Mouse (Mus musculus): ENCODE measurements around the gene Mtmr12. TPM values are rescaled to one million over a fixed set of nuclear protein-coding genes. Genes with fewer than 3 reads are reported as not detected.

Gene Mtmr12
- polyA plus RNA-seq, 1 experiment from 2014 or later: 17.2 TPM

GRCm38 (mm10) chr15:12217849-12218248, 13.0 kb downstream of the Mtmr12 start:
- ATAC-seq (ENCODE audit: insufficient read depth, low FRiP score): no peak
- Histone ChIP-seq H3K4me1 (ENCODE audit: control insufficient read depth, insufficient read depth, low read length) (peaks cover 11% of the 10 kb centered on the region), H3K36me3 (ENCODE audit: control insufficient read depth, insufficient read depth, low read length) (no peaks in the 10 kb centered on the region), H3K9ac (ENCODE audit: low read length) (no peak overlapping the region), H3K27ac (ENCODE audit: low read length) (no peak overlapping the region), H3K4me2 (ENCODE audit: low read depth, low read length) (no peak overlapping the region), H3K9me3 (replicated peaks; ENCODE audit: control insufficient read depth, low read length) (no peaks in the 10 kb centered on the region), H3K27me3 (ENCODE audit: control insufficient read depth, insufficient read depth, low read length) (no peaks in the 10 kb centered on the region), H3K4me3 (replicated peaks; ENCODE audit: low read length) (no peak overlapping the region)
- 58% methylated on average over 5 of the region's 5 CpGs for WGBS

- H3K4me2 ChIP-seq (ENCODE audit: low read depth, low read length): no peak overlapping the region
- no peak overlapping the region for H3K9ac ChIP-seq (ENCODE audit: low read length)
- H3K36me3 ChIP-seq (ENCODE audit: control insufficient read depth, insufficient read depth, low read length): no peaks in the 10 kb centered on the region
- H3K4me1 ChIP-seq (ENCODE audit: control insufficient read depth, insufficient read depth, low read length): peaks cover 13% of the 10 kb centered on the region
- no peak overlapping the region for H3K4me3 ChIP-seq (replicated peaks; ENCODE audit: low read length)
- WGBS: 80% methylated on average over 11 of the region's 11 CpGs
- no peaks in the 10 kb centered on the region for H3K9me3 ChIP-seq (replicated peaks; ENCODE audit: control insufficient read depth, low read length)
- H3K27me3 ChIP-seq (ENCODE audit: control insufficient read depth, insufficient read depth, low read length): no peaks in the 10 kb centered on the region
- no peak overlapping the region for H3K27ac ChIP-seq (ENCODE audit: low read length)
- ATAC-seq (ENCODE audit: insufficient read depth, low FRiP score): no peak
These were observed 14.0 kb downstream of the Mtmr12 start for GRCm38 (mm10) chr15:12218583-12219382.

DNA sequence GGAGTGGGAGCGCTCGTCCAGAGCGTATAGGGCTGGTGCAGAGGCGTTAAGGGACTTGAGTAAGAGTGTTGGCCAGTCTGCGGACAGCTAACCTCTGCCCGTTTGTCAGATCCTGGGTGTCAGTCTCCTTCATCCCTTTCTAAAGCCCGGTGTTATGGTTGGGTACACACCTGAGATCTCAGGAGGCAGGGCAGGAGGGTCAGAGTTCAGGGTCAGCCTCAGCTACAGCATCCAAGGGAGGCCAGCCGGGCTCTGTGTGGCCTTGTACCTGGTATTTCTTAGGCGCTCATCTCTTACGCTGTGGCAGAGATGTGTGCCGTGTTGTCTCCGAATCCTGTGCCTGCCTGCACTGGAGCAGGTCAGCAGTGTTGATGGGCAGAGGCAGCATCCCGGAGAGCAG, 16.3 kb downstream of the Mtmr12 start:
- Histone ChIP-seq H3K4me1 (ENCODE audit: control insufficient read depth, insufficient read depth, low read length) (peaks cover 13% of the 10 kb centered on the region), H3K27me3 (ENCODE audit: control insufficient read depth, insufficient read depth, low read length) (no peaks in the 10 kb centered on the region), H3K9me3 (replicated peaks; ENCODE audit: control insufficient read depth, low read length) (no peaks in the 10 kb centered on the region), H3K4me2 (ENCODE audit: low read depth, low read length) (no peak overlapping the region), H3K9ac (ENCODE audit: low read length) (no peak overlapping the region), H3K4me3 (replicated peaks; ENCODE audit: low read length) (no peak overlapping the region), H3K27ac (ENCODE audit: low read length) (no peak overlapping the region), H3K36me3 (ENCODE audit: control insufficient read depth, insufficient read depth, low read length) (no peaks in the 10 kb centered on the region)
- whole genome bisulfite sequencing: 85% methylated on average over 13 of the region's 13 CpGs
- ATAC-seq (ENCODE audit: insufficient read depth, low FRiP score): no peak

- no peak overlapping the region for H3K4me3 ChIP-seq (replicated peaks; ENCODE audit: low read length)
- no peak overlapping the region for H3K9ac ChIP-seq (ENCODE audit: low read length)
- no peaks in the 10 kb centered on the region for H3K27me3 ChIP-seq (ENCODE audit: control insufficient read depth, insufficient read depth, low read length)
- H3K4me1 ChIP-seq (ENCODE audit: control insufficient read depth, insufficient read depth, low read length): peaks cover 11% of the 10 kb centered on the region
- no peaks in the 10 kb centered on the region for H3K9me3 ChIP-seq (replicated peaks; ENCODE audit: control insufficient read depth, low read length)
- no peak for ATAC-seq (ENCODE audit: insufficient read depth, low FRiP score)
- no peak overlapping the region for H3K4me2 ChIP-seq (ENCODE audit: low read depth, low read length)
- no peak overlapping the region for H3K27ac ChIP-seq (ENCODE audit: low read length)
- WGBS: 32% methylated on average over 8 of the region's 8 CpGs
- no peaks in the 10 kb centered on the region for H3K36me3 ChIP-seq (ENCODE audit: control insufficient read depth, insufficient read depth, low read length)
These were observed 17.9 kb downstream of the Mtmr12 start for GRCm38 (mm10) chr15:12222564-12223302.

DNA sequence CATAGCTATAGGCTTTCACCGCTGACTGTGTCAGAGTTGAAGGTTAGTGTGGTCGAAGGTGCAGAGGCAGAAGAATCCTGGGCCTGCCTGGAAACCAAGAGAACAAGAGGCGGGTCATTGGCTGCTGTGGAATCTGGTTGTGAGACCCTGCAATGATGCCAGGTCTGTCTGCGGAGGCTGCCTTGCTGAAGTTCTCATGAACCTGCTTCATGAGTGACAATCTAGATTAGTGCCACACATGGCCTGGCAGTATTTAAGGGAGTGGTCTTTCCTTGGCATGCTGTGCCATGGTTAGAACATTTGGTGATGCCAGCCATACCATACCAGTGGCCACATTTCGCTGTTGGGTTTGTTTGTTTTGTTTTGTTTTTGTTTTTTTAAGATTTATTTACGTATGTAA, 18.6 kb downstream of the Mtmr12 start:
- Histone ChIP-seq H3K9ac (ENCODE audit: low read length) (no peak overlapping the region), H3K4me2 (ENCODE audit: low read depth, low read length) (no peak overlapping the region), H3K4me3 (replicated peaks; ENCODE audit: low read length) (no peak overlapping the region), H3K9me3 (replicated peaks; ENCODE audit: control insufficient read depth, low read length) (no peaks in the 10 kb centered on the region), H3K27me3 (ENCODE audit: control insufficient read depth, insufficient read depth, low read length) (no peaks in the 10 kb centered on the region), H3K36me3 (ENCODE audit: control insufficient read depth, insufficient read depth, low read length) (no peaks in the 10 kb centered on the region), H3K4me1 (ENCODE audit: control insufficient read depth, insufficient read depth, low read length) (peaks cover 6% of the 10 kb centered on the region), H3K27ac (ENCODE audit: low read length) (no peak overlapping the region)
- 73% methylated on average over 6 of the region's 6 CpGs for WGBS
- ATAC-seq (ENCODE audit: insufficient read depth, low FRiP score): no peak

DNA sequence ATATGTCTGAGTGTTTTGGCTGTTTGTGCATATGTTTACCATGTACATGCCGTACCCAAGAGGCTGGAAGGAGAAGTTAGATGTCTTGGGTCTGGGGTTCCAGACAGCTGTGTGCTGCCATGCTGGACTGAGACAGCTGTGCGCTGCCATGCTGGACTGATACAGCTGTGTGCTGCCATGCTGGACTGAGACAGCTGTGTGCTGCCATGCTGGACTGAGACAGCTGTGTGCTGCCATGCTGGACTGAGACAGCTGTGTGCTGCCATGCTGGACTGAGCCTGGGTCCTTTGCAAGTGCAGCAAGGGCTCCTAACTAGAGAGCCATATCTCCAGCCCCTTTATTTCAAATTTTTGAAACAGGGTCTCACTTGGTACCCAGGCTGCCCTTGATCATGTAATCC, 19.4 kb downstream of the Mtmr12 start:
- Histone ChIP-seq H3K4me1 (ENCODE audit: control insufficient read depth, insufficient read depth, low read length) (peaks cover 9% of the 10 kb centered on the region), H3K4me2 (ENCODE audit: low read depth, low read length) (no peak overlapping the region), H3K27ac (ENCODE audit: low read length) (no peak overlapping the region), H3K9ac (ENCODE audit: low read length) (no peak overlapping the region), H3K9me3 (replicated peaks; ENCODE audit: control insufficient read depth, low read length) (no peaks in the 10 kb centered on the region), H3K27me3 (ENCODE audit: control insufficient read depth, insufficient read depth, low read length) (no peaks in the 10 kb centered on the region), H3K36me3 (ENCODE audit: control insufficient read depth, insufficient read depth, low read length) (no peaks in the 10 kb centered on the region), H3K4me3 (replicated peaks; ENCODE audit: low read length) (no peak overlapping the region)
- WGBS: 90% methylated on average over 2 of the region's 2 CpGs
- ATAC-seq (ENCODE audit: insufficient read depth, low FRiP score): no peak

DNA sequence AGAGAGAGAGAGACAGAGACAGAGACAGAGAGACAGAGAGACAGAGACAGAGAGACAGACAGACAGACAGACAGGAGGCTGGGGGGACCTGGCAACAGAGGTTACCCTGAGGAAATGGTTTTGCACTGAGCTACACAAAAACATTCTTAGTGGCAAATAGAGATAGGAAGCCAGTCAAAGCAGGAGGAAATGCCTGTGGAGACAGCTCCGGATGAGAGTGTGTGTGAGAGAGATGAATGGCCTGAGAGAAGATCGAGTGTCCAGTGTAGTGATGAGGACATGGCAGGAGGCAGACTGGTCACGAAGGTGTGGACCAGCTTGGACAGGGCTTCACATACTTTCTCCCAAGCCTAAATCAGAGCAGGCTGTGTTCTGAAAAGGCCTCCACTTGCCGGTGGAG, 20.2 kb downstream of the Mtmr12 start:
- no peak overlapping the region for H3K9ac ChIP-seq (ENCODE audit: low read length)
- WGBS: 75% methylated on average over 4 of the region's 4 CpGs
- H3K4me3 ChIP-seq (replicated peaks; ENCODE audit: low read length): no peak overlapping the region
- H3K9me3 ChIP-seq (replicated peaks; ENCODE audit: control insufficient read depth, low read length): no peaks in the 10 kb centered on the region
- H3K4me2 ChIP-seq (ENCODE audit: low read depth, low read length): no peak overlapping the region
- no peak for ATAC-seq (ENCODE audit: insufficient read depth, low FRiP score)
- no peak overlapping the region for H3K27ac ChIP-seq (ENCODE audit: low read length)
- H3K4me1 ChIP-seq (ENCODE audit: control insufficient read depth, insufficient read depth, low read length): peaks cover 15% of the 10 kb centered on the region
- no peaks in the 10 kb centered on the region for H3K27me3 ChIP-seq (ENCODE audit: control insufficient read depth, insufficient read depth, low read length)
- no peaks in the 10 kb centered on the region for H3K36me3 ChIP-seq (ENCODE audit: control insufficient read depth, insufficient read depth, low read length)

DNA sequence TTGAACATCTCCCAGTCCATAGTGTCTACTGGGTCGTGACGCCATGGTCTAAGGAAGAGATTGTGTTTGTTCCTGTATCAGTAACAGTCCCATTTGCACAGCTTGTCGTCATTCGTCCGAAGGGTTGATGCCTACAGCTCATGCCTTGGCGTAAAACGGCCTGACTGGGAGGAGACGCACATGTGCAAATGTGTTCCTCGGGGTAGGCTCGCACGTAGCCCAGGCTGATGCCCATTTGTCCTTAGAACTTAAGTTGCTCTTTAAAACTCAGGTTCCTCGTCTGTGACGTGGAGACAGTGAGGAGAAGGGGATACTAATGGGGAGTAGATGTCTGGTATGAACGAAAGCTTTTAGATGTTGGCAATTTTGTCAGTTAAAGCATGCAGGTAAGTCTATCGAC, 22.1 kb downstream of the Mtmr12 start:
- no peak overlapping the region for H3K4me3 ChIP-seq (replicated peaks; ENCODE audit: low read length)

GRCm38 (mm10) chr15:12227355-12227754, 22.5 kb downstream of the Mtmr12 start:
- H3K36me3 ChIP-seq (ENCODE audit: control insufficient read depth, insufficient read depth, low read length): no peaks in the 10 kb centered on the region
- no peaks in the 10 kb centered on the region for H3K27me3 ChIP-seq (ENCODE audit: control insufficient read depth, insufficient read depth, low read length)
- H3K9me3 ChIP-seq (replicated peaks; ENCODE audit: control insufficient read depth, low read length): no peaks in the 10 kb centered on the region
- no peak overlapping the region for H3K9ac ChIP-seq (ENCODE audit: low read length)
- H3K4me2 ChIP-seq (ENCODE audit: low read depth, low read length): no peak overlapping the region
- 62% methylated on average over 4 of the region's 4 CpGs for WGBS
- H3K4me3 ChIP-seq (replicated peaks; ENCODE audit: low read length): no peak overlapping the region
- peaks cover 30% of the 10 kb centered on the region for H3K4me1 ChIP-seq (ENCODE audit: control insufficient read depth, insufficient read depth, low read length)
- no peak for ATAC-seq (ENCODE audit: insufficient read depth, low FRiP score)
- H3K27ac ChIP-seq (ENCODE audit: low read length): no peak overlapping the region

More for the DNA sequence above, 22.1 kb downstream of the Mtmr12 start:
- WGBS: 89% methylated on average over 15 of the region's 15 CpGs
- Histone ChIP-seq H3K27ac (ENCODE audit: low read length) (no peak overlapping the region), H3K27me3 (ENCODE audit: control insufficient read depth, insufficient read depth, low read length) (no peaks in the 10 kb centered on the region), H3K9ac (ENCODE audit: low read length) (no peak overlapping the region), H3K4me2 (ENCODE audit: low read depth, low read length) (no peak overlapping the region), H3K9me3 (replicated peaks; ENCODE audit: control insufficient read depth, low read length) (no peaks in the 10 kb centered on the region), H3K4me1 (ENCODE audit: control insufficient read depth, insufficient read depth, low read length) (peaks cover 26% of the 10 kb centered on the region), H3K36me3 (ENCODE audit: control insufficient read depth, insufficient read depth, low read length) (no peaks in the 10 kb centered on the region)
- ATAC-seq (ENCODE audit: insufficient read depth, low FRiP score): no peak

Data from stomach, embryonic 16.5 days (tissue).